Mouse (Mus musculus): ENCODE data around the gene Prkag2. TPM values are rescaled to one million over a fixed set of nuclear protein-coding genes. Genes with fewer than 3 reads are reported as not detected.
"Not testable (repeated sequence)": the region's sequence is repeated elsewhere in the genome, so short reads cannot be mapped to it uniquely, and the experiment has no call there.

The Prkag2 gene
- polyA plus RNA-seq, 1 experiment from 2014 or later: 4.3 TPM

GRCm38 (mm10) chr5:24859771-24860540 is 240.5 kb downstream of the Prkag2 start:
- Histone ChIP-seq H3K27ac (peak overlapping the region; percentile 64), H3K9ac (0 out of 2 replicates have a peak overlapping the region, but pooled peaks have one; percentile 22), H3K4me3 (replicated peaks) (no peak overlapping the region), H3K27me3 (no peaks in the 10 kb centered on the region), H3K4me2 (peak overlapping the region; percentile 26; the same call in 1 of the 2 replicates), H3K4me1 (replicated peaks) (peaks cover 68% of the 10 kb centered on the region), H3K9me3 (replicated peaks) (0 out of 2 replicates have a peak, but pooled peaks cover 3% of the 10 kb centered on the region), H3K36me3 (no peaks in the 10 kb centered on the region)
- DNase-seq (no peak), ATAC-seq (ENCODE audit: low read depth) (peak; percentile 30)
- WGBS (ENCODE audit: insufficient replicate concordance): 36% methylated on average over 3 of the region's 3 CpGs

DNA sequence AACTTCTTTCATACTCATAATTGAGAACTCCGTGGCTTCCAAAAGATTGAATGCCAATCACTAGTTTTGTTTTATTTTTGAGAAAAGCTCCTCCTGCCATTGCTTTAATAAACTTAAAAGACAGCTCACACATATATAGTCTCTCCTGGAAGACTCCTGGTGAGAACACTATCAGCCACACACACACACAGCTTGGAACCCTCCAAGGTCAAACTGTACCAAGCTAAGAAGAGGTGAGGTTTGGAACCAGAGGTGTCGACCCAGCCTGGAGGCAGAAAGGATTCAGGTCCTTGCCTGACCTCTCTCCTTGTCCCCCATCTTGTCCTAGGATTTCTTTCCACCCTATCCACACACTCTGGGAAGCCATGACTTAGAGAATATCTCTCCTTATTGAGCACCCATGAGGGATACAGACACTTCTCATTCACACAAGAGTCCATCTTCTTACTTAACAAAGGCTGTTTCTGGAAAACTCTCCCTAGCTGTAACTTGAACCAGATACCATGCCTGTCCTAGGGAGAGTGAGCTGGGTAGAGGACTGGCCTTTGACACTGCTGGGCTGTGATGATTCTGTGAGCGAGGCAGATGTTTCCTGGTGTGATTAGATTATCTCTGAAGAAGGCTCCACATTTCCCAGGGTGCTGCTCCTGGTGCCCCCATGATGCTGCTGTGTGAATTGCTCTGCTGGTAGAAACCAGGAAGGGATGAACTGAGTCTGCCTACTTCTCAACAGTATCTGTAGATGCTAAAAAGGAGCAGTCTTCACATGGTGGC is 245.4 kb downstream of the Prkag2 start:
- H3K27me3 ChIP-seq: no peaks in the 10 kb centered on the region
- 35% methylated on average over 3 of the region's 3 CpGs for WGBS (ENCODE audit: insufficient replicate concordance)
- H3K9ac ChIP-seq: peak overlapping the region; percentile 61
- H3K4me3 ChIP-seq (replicated peaks): peak overlapping the region; percentile 24; the same call in 1 of the 2 replicates
- peak; percentile 99 for ATAC-seq (ENCODE audit: low read depth)
- no peaks in the 10 kb centered on the region for H3K36me3 ChIP-seq
- peak overlapping the region; percentile 54 for H3K4me2 ChIP-seq
- peaks cover 45% of the 10 kb centered on the region for H3K4me1 ChIP-seq (replicated peaks)
- H3K9me3 ChIP-seq (replicated peaks): 0 out of 2 replicates have a peak, but pooled peaks cover 3% of the 10 kb centered on the region
- DNase-seq: peak; percentile 71
- H3K27ac ChIP-seq: peak overlapping the region; percentile 88

GRCm38 (mm10) chr5:24854256-24854655 is 246.2 kb downstream of the Prkag2 start:
- H3K36me3 ChIP-seq: no peaks in the 10 kb centered on the region
- peaks cover 40% of the 10 kb centered on the region for H3K4me1 ChIP-seq (replicated peaks)
- no peaks in the 10 kb centered on the region for H3K27me3 ChIP-seq
- WGBS (ENCODE audit: insufficient replicate concordance): 72% methylated on average over 3 of the region's 3 CpGs
- peak overlapping the region; percentile 88; the same call in 1 of the 2 replicates for H3K27ac ChIP-seq
- DNase-seq (peak; percentile 31), ATAC-seq (ENCODE audit: low read depth) (no peak)
- H3K4me3 ChIP-seq (replicated peaks): no peak overlapping the region
- 0 out of 2 replicates have a peak, but pooled peaks cover 3% of the 10 kb centered on the region for H3K9me3 ChIP-seq (replicated peaks)
- H3K9ac ChIP-seq: no peak overlapping the region
- H3K4me2 ChIP-seq: no peak overlapping the region

GRCm38 (mm10) chr5:24848261-24848660 is 252.2 kb downstream of the Prkag2 start:
- not testable (repeated sequence) for DNase-seq; H3K4me1 ChIP-seq (replicated peaks); H3K27me3 ChIP-seq; H3K4me3 ChIP-seq (replicated peaks); H3K4me2 ChIP-seq; H3K27ac ChIP-seq; H3K9me3 ChIP-seq (replicated peaks); H3K36me3 ChIP-seq; ATAC-seq (ENCODE audit: low read depth); H3K9ac ChIP-seq
- WGBS (ENCODE audit: insufficient replicate concordance): 80% methylated on average over 14 of the region's 14 CpGs

DNA sequence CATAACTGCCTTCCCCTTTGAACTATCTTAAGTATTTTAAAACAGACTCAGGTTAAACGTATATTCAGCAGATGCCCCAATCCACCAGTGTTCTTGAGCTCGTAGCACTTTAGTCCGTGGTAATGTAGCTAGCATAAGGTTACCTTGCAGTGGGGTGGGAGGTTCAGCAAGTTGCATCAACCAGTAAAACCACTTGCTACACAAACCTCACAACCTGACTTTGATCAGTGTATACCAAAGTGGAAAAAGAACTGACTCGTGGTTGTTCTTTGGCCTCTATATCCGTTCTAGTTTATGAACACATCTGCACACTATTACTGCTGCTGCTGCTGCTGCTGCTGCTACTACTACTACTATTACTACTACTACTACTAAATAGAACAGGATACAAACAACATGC is 256.6 kb downstream of the Prkag2 start:
- Histone ChIP-seq H3K36me3 (0 out of 2 replicates have a peak, but pooled peaks cover 3% of the 10 kb centered on the region), H3K4me3 (replicated peaks) (peak overlapping the region; percentile 95), H3K27me3 (no peaks in the 10 kb centered on the region), H3K4me2 (peak overlapping the region; percentile 92), H3K9me3 (replicated peaks) (no peaks in the 10 kb centered on the region), H3K9ac (peak overlapping the region; percentile 76), H3K27ac (peak overlapping the region; percentile 100), H3K4me1 (replicated peaks) (peaks cover 34% of the 10 kb centered on the region)
- DNase-seq (no peak), ATAC-seq (ENCODE audit: low read depth) (no peak)
- 81% methylated on average over 5 of the region's 5 CpGs for WGBS (ENCODE audit: insufficient replicate concordance)

- Histone ChIP-seq H3K36me3 (0 out of 2 replicates have a peak, but pooled peaks cover 3% of the 10 kb centered on the region), H3K4me1 (replicated peaks) (peaks cover 42% of the 10 kb centered on the region), H3K9ac (peak overlapping the region; percentile 76), H3K4me2 (peak overlapping the region; percentile 92), H3K4me3 (replicated peaks) (peak overlapping the region; percentile 95), H3K9me3 (replicated peaks) (no peaks in the 10 kb centered on the region), H3K27ac (peak overlapping the region; percentile 100), H3K27me3 (no peaks in the 10 kb centered on the region)
- WGBS (ENCODE audit: insufficient replicate concordance): 3% methylated on average over 21 of the region's 21 CpGs
- ATAC-seq (ENCODE audit: low read depth) (peak; percentile 4; the same call in 1 of the 2 replicates), DNase-seq (no peak)
Measured at GRCm38 (mm10) chr5:24843103-24843475, 257.4 kb downstream of the Prkag2 start.

- Histone ChIP-seq H3K4me1 (replicated peaks) (peaks cover 46% of the 10 kb centered on the region), H3K4me3 (replicated peaks) (peak within 1 kb of the TSS; percentile 95), H3K27me3 (no peaks in the 10 kb centered on the region), H3K9me3 (replicated peaks) (no peaks in the 10 kb centered on the region), H3K4me2 (peak within 1 kb of the TSS; percentile 92), H3K36me3 (0 out of 2 replicates have a peak, but pooled peaks cover 3% of the 10 kb centered on the region), H3K9ac (peak within 1 kb of the TSS; percentile 97), H3K27ac (peak within 1 kb of the TSS; percentile 100)
- under 1% methylated on average over 92 of the region's 92 CpGs for WGBS (ENCODE audit: insufficient replicate concordance)
- peak; percentile 91 for ATAC-seq (ENCODE audit: low read depth)
- peak; percentile 98 for DNase-seq
Measured at GRCm38 (mm10) chr5:24842274-24843102, 258.0 kb downstream of the Prkag2 start, which contains the start of gene Rheb. TSS of gene Rheb (minus strand) at chr5:24842624.

DNA sequence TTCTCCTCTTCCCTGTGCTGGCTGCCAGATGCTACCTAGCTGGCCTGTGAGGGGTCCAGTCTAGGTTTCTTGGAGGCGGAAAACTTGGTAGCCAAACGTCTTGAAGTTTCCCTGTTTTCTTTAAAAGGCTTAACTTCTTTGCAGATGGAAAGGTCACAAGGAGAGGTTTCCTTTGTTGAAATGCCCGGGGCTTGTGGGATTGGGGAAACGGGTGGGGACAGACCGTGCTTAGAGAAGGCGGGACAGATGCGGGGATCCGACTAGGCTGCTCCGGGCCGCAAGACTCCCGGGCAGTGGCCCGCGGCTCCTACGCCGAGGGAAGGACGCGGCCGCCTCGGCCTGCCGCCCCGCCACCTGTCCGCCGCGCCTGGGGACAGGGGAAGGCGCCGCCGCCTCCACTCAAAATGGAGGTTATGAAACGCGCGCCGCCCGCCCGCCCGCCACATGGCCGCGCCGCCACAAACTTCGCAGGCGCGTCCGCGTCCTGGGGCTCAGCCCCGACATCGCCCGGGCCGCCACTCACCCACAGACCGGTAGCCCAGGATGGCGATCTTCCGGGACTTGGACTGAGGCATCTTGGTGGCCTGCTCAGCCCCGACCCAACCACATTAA is 258.7 kb downstream of the Prkag2 start:
- Histone ChIP-seq H3K9me3 (replicated peaks) (no peaks in the 10 kb centered on the region), H3K36me3 (0 out of 2 replicates have a peak, but pooled peaks cover 3% of the 10 kb centered on the region), H3K4me1 (replicated peaks) (peaks cover 48% of the 10 kb centered on the region), H3K4me3 (replicated peaks) (peak overlapping the region; percentile 95), H3K4me2 (peak overlapping the region; percentile 92), H3K27ac (peak overlapping the region; percentile 100), H3K9ac (peak overlapping the region; percentile 97), H3K27me3 (no peaks in the 10 kb centered on the region)
- peak; percentile 1 for ATAC-seq (ENCODE audit: low read depth)
- DNase-seq: peak; percentile 40
- WGBS (ENCODE audit: insufficient replicate concordance): under 1% methylated on average over 50 of the region's 50 CpGs

DNA sequence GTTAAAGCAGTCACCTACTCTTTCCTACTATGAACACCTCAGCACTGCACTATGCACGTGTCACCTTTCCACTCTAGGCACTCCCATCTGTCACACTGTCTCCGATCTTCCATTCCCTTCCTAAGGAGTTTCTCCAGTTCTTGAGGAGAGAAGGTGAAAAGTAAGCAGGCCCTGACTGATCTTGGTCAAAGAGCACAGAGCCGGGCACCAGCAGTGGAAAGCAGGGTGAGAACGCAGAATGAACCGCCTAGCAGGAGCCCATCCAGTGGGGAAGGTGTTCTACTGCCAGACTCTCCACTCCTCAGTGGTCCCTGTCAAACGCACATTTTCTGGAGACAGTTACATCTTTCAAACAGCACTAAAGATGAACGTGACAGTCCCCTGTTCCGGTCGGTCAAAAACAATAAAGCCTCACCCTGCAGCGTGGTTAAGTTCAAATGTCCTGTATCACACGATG is 259.4 kb downstream of the Prkag2 start:
- ATAC-seq (ENCODE audit: low read depth): no peak
- peak overlapping the region; percentile 95 for H3K4me3 ChIP-seq (replicated peaks)
- peak overlapping the region; percentile 97 for H3K9ac ChIP-seq
- 0 out of 2 replicates have a peak, but pooled peaks cover 3% of the 10 kb centered on the region for H3K36me3 ChIP-seq
- H3K27ac ChIP-seq: peak overlapping the region; percentile 100
- no peaks in the 10 kb centered on the region for H3K27me3 ChIP-seq
- no peak for DNase-seq
- H3K9me3 ChIP-seq (replicated peaks): no peaks in the 10 kb centered on the region
- 10% methylated on average over 11 of the region's 11 CpGs for WGBS (ENCODE audit: insufficient replicate concordance)
- H3K4me2 ChIP-seq: peak overlapping the region; percentile 92
- peaks cover 51% of the 10 kb centered on the region for H3K4me1 ChIP-seq (replicated peaks)

DNA sequence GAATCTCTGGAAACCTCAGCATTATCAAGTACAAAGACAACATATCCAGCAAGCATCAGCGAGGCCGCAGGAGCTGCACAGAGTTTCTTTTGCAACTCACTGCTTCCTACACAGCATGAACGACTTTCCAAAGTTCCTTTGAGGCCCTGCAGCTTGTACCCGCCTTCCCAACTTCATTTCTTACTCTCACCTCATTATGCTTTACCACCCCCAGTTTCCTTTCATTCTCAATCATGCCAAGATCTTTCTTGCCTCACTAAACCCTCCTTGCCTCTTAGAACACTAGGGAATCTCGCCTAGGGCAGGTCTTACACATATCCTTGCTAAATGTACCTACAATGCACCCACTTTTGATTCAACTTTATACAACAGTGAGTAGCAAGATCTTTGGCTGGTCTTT is 266.0 kb downstream of the Prkag2 start:
- Histone ChIP-seq H3K4me2 (no peak overlapping the region), H3K9ac (no peak overlapping the region), H3K4me3 (replicated peaks) (no peak overlapping the region), H3K36me3 (0 out of 2 replicates have a peak, but pooled peaks cover 3% of the 10 kb centered on the region), H3K9me3 (replicated peaks) (no peaks in the 10 kb centered on the region), H3K27ac (no peak overlapping the region), H3K27me3 (no peaks in the 10 kb centered on the region), H3K4me1 (replicated peaks) (peaks cover 52% of the 10 kb centered on the region)
- ATAC-seq (ENCODE audit: low read depth): no peak
- no peak for DNase-seq
- WGBS (ENCODE audit: insufficient replicate concordance): 70% methylated on average over 5 of the region's 5 CpGs

Data from liver, embryonic 13.5 days (tissue).